Mouse (Mus musculus) liver, postnatal 0 days (tissue): ENCODE data around the gene Sorcs2.

ENCODE experiments used
- CTCF ChIP-seq: sonication (generic); IDR thresholded peaks from 2 replicates; pipeline ENCODE4 v1.5.1; 2016; ENCODE audit warnings: antibody characterized with exemption, low read depth
- EP300 ChIP-seq: IDR thresholded peaks from 2 replicates; pipeline ENCODE4 v1.6.1; 2016; ENCODE audit warnings: antibody characterized with exemption, low read depth, mild to moderate bottlenecking

GRCm38 (mm10) chr5:36120931-36121341 lies 277.0 kb downstream of the Sorcs2 start:
- TF ChIP-seq CTCF (no peak), EP300 (no peak)
